ENCODE assay signal across 26 mouse cellular contexts in genomic region chr16:21252401-21252955, GRCm38 (mm10). TPM values are rescaled to one million over a fixed set of nuclear protein-coding genes. Genes with fewer than 3 reads are reported as not detected.
A peak's percentile ranks its signal among the peaks of the same experiment; 100 is the strongest.
DNase-seq lines count a peak whose midpoint lies in the region; ATAC-seq and TF ChIP-seq lines count a peak whose summit lies in the region.
"Had no signal": no experiment of that assay in that cellular context is flagged by ENCODE, and none has a peak within 500 bp of the region (broad histone marks: within the 10 kb centered on the region; RNA-seq: fewer than 3 reads in every experiment).

No protein-coding gene starts in this region.

- peaks cover 15% of the 10 kb centered on the region for H3K4me1 ChIP-seq in intestine, embryonic 14.5 days (replicated peaks; ENCODE audit: control insufficient read depth, insufficient read depth, low read length)
- 0 out of 2 replicates have a peak, but pooled peaks cover 6% of the 10 kb centered on the region for H3K4me1 ChIP-seq in intestine, postnatal 0 days (replicated peaks; ENCODE audit: control insufficient read depth, insufficient read depth, low read length)
- peaks cover 17% of the 10 kb centered on the region for H3K4me1 ChIP-seq in neural tube, embryonic 13.5 days (replicated peaks)
- H3K4me1 ChIP-seq in limb, embryonic 15.5 days: peaks cover 36% of the 10 kb centered on the region
- peaks cover 7% of the 10 kb centered on the region for H3K4me1 ChIP-seq in forebrain, embryonic 11.5 days (replicated peaks; ENCODE audit: control insufficient read depth, insufficient read depth, low read length)

- no peak for TF ChIP-seq CTCF in intestine, postnatal 0 days (IDR thresholded peaks at IDR 0.05; ENCODE audit: low read depth)

- H3K9ac ChIP-seq in intestine, embryonic 14.5 days (ENCODE audit: low read length): no peak overlapping the region
- H3K9ac ChIP-seq in intestine, postnatal 0 days (ENCODE audit: low read depth, low read length): no peak overlapping the region
- H3K9ac ChIP-seq in neural tube, embryonic 13.5 days: no peak overlapping the region
- H3K9ac ChIP-seq in limb, embryonic 15.5 days: no peak overlapping the region
- H3K9ac ChIP-seq in forebrain, embryonic 11.5 days (ENCODE audit: low read length): no peak overlapping the region
- H3K9ac ChIP-seq: embryonic facial prominence, embryonic 12.5 days; heart, embryonic 13.5 days; hindbrain, embryonic 15.5 days; midbrain, embryonic 13.5 days had no signal

- ATAC-seq in intestine, embryonic 14.5 days (replicated peaks; ENCODE audit: low FRiP score, low TSS enrichment, low read depth): 0 out of 2 replicates have a peak, but pooled peaks have one; percentile 30
- no peak for ATAC-seq in intestine, postnatal 0 days
- ATAC-seq in neural tube, embryonic 13.5 days (ENCODE audit: low read depth): 0 out of 2 replicates have a peak, but pooled peaks have one; percentile 36
- ATAC-seq in limb, embryonic 15.5 days (ENCODE audit: insufficient number of reproducible peaks, low FRiP score, low TSS enrichment, low read depth): no peak
- ATAC-seq in forebrain, embryonic 11.5 days (replicated peaks; ENCODE audit: low FRiP score): no peak
- ATAC-seq: forebrain, embryonic 14.5 days; inflammation-experienced regulatory T-cells, adult 6 months; midbrain, embryonic 13.5 days had no signal

- no peak for DNase-seq in intestine, embryonic 14.5 days (ENCODE audit: low spot score)
- DNase-seq in neural tube, embryonic 10.5 days (ENCODE audit: extremely low spot score, low spot score): no peak
- peak; percentile 69 for DNase-seq in adipocyte (ENCODE audit: low spot score)
- DNase-seq in forebrain, embryonic 11.5 days (ENCODE audit: low spot score): no peak
- DNase-seq: adrenal gland, postnatal 10 days; B cell, adult 2 months; cerebellum, adult 9-10 months; cerebellum, postnatal 36 days; gastrocnemius, postnatal 36 days; heart, postnatal 10 days; kidney, postnatal 14 days; lung, postnatal 4 days; right cerebral cortex, postnatal 25 days; thymus, adult 18-20 months; thymus, postnatal 25 days had no signal

- H3K4me3 ChIP-seq in intestine, embryonic 14.5 days (ENCODE audit: low read depth, low read length): no peak overlapping the region
- no peak overlapping the region for H3K4me3 ChIP-seq in intestine, postnatal 0 days (ENCODE audit: low read depth, low read length)
- no peak overlapping the region for H3K4me3 ChIP-seq in neural tube, embryonic 13.5 days
- H3K4me3 ChIP-seq in limb, embryonic 15.5 days: no peak overlapping the region
- H3K4me3 ChIP-seq in forebrain, embryonic 11.5 days (ENCODE audit: low read depth, low read length): no peak overlapping the region
- H3K4me3 ChIP-seq: embryonic facial prominence, embryonic 12.5 days; heart, embryonic 13.5 days; hindbrain, embryonic 15.5 days; left cerebral cortex, adult 2 months; midbrain, embryonic 13.5 days had no signal

- peak overlapping the region; percentile 43; the same call in 1 of the 2 replicates for H3K27ac ChIP-seq in intestine, embryonic 14.5 days (ENCODE audit: low read depth)
- H3K27ac ChIP-seq in intestine, postnatal 0 days (ENCODE audit: low read depth, low read length): no peak overlapping the region
- H3K27ac ChIP-seq in neural tube, embryonic 13.5 days (replicated peaks): no peak overlapping the region
- peak overlapping the region; percentile 60; the same call in 1 of the 2 replicates for H3K27ac ChIP-seq in limb, embryonic 15.5 days
- H3K27ac ChIP-seq in forebrain, embryonic 11.5 days (ENCODE audit: low read depth, low read length): no peak overlapping the region
- H3K27ac ChIP-seq: embryonic facial prominence, embryonic 12.5 days; heart, embryonic 13.5 days; hindbrain, embryonic 15.5 days; left cerebral cortex, adult 2 months; midbrain, embryonic 13.5 days had no signal

- no peaks in the 10 kb centered on the region for H3K9me3 ChIP-seq in intestine, embryonic 14.5 days (ENCODE audit: control insufficient read depth, low read length)
- H3K9me3 ChIP-seq in intestine, postnatal 0 days (ENCODE audit: control insufficient read depth): no peaks in the 10 kb centered on the region
- H3K9me3 ChIP-seq in neural tube, embryonic 13.5 days: no peaks in the 10 kb centered on the region
- H3K9me3 ChIP-seq in limb, embryonic 15.5 days: no peaks in the 10 kb centered on the region
- no peaks in the 10 kb centered on the region for H3K9me3 ChIP-seq in forebrain, embryonic 11.5 days (ENCODE audit: control insufficient read depth, low read length)
- H3K9me3 ChIP-seq: embryonic facial prominence, embryonic 12.5 days; heart, embryonic 13.5 days; hindbrain, embryonic 15.5 days; midbrain, embryonic 13.5 days had no signal

- no peak overlapping the region for H3K4me2 ChIP-seq in intestine, embryonic 14.5 days (ENCODE audit: low read length)
- H3K4me2 ChIP-seq in intestine, postnatal 0 days (replicated peaks; ENCODE audit: low read depth): no peak overlapping the region
- no peak overlapping the region for H3K4me2 ChIP-seq in neural tube, embryonic 13.5 days
- H3K4me2 ChIP-seq in limb, embryonic 15.5 days: no peak overlapping the region
- no peak overlapping the region for H3K4me2 ChIP-seq in forebrain, embryonic 11.5 days (ENCODE audit: low read depth, low read length, severe bottlenecking)
- H3K4me2 ChIP-seq: embryonic facial prominence, embryonic 12.5 days; heart, embryonic 13.5 days; hindbrain, embryonic 15.5 days; liver, embryonic 11.5 days; midbrain, embryonic 13.5 days had no signal

- 37% methylated on average over 11 of the region's 11 CpGs for WGBS in intestine, embryonic 14.5 days
- WGBS in intestine, postnatal 0 days: 51% methylated on average over 11 of the region's 11 CpGs
- 41% methylated on average over 11 of the region's 11 CpGs for WGBS in neural tube, embryonic 13.5 days
- WGBS in limb, embryonic 15.5 days: 28% methylated on average over 11 of the region's 11 CpGs
- WGBS in forebrain, embryonic 11.5 days: 56% methylated on average over 11 of the region's 11 CpGs

- H3K27me3 ChIP-seq in intestine, embryonic 14.5 days (replicated peaks; ENCODE audit: control insufficient read depth, insufficient read depth, low read length): 0 out of 2 replicates have a peak, but pooled peaks cover 4% of the 10 kb centered on the region
- H3K27me3 ChIP-seq in intestine, postnatal 0 days (replicated peaks; ENCODE audit: control insufficient read depth, insufficient read depth, low read length): no peaks in the 10 kb centered on the region
- H3K27me3 ChIP-seq in neural tube, embryonic 13.5 days: peaks cover 35% of the 10 kb centered on the region
- H3K27me3 ChIP-seq in limb, embryonic 15.5 days: no peaks in the 10 kb centered on the region
- peaks cover 25% of the 10 kb centered on the region for H3K27me3 ChIP-seq in forebrain, embryonic 11.5 days (ENCODE audit: control insufficient read depth, insufficient read depth, low read length)
- H3K27me3 ChIP-seq: embryonic facial prominence, embryonic 12.5 days had no signal

- H3K36me3 ChIP-seq in intestine, embryonic 14.5 days (ENCODE audit: control insufficient read depth, insufficient read depth, low read length): no peaks in the 10 kb centered on the region
- H3K36me3 ChIP-seq in intestine, postnatal 0 days (ENCODE audit: control insufficient read depth, insufficient read depth): no peaks in the 10 kb centered on the region
- H3K36me3 ChIP-seq in neural tube, embryonic 13.5 days: no peaks in the 10 kb centered on the region
- no peaks in the 10 kb centered on the region for H3K36me3 ChIP-seq in limb, embryonic 15.5 days
- no peaks in the 10 kb centered on the region for H3K36me3 ChIP-seq in forebrain, embryonic 11.5 days (ENCODE audit: control insufficient read depth, insufficient read depth, low read length)
- H3K36me3 ChIP-seq: embryonic facial prominence, embryonic 12.5 days; heart, embryonic 13.5 days; hindbrain, embryonic 15.5 days; midbrain, embryonic 13.5 days had no signal

RNA-seq across cellular contexts. Expression of gene Ephb3, which starts 47.9 kb away (rescaled TPM):
- 17.6 and 17.8 TPM in 2 replicates for polyA plus RNA-seq in intestine, embryonic 14.5 days (2014; fragmentation: Nextera tagmentation; extraction: Ambion mirVana)
- polyA plus RNA-seq in intestine, postnatal 0 days (2015; fragmentation: Nextera tagmentation; extraction: Ambion mirVana): 3.9 and 4.0 TPM in 2 replicates
- polyA plus RNA-seq in neural tube, embryonic 13.5 days (2015; fragmentation: Nextera tagmentation; extraction: Ambion mirVana): 13.5 and 14.5 TPM in 2 replicates
- 33.0 and 43.8 TPM in 2 replicates for polyA plus RNA-seq in limb, embryonic 15.5 days (2015; fragmentation: Nextera tagmentation; extraction: Ambion mirVana)
- polyA plus RNA-seq in forebrain, embryonic 11.5 days (2014; fragmentation: Nextera tagmentation; extraction: Ambion mirVana): 14.8 and 14.9 TPM in 2 replicates
- polyA plus RNA-seq: inflammation-experienced regulatory T-cells, adult 6 months had no signal

Comparison
In these comparisons a context has a peak if more than half of its experiments do, and no peak if none do; other contexts are left out.
1. ATAC-seq: peak in intestine, embryonic 14.5 days (single experiment) and neural tube, embryonic 13.5 days (single experiment); none in intestine, postnatal 0 days (single experiment), limb, embryonic 15.5 days (single experiment) and forebrain, embryonic 11.5 days (single experiment).
2. H3K27ac ChIP-seq: peak in intestine, embryonic 14.5 days (single experiment) and limb, embryonic 15.5 days (single experiment); none in intestine, postnatal 0 days (single experiment), neural tube, embryonic 13.5 days (single experiment) and forebrain, embryonic 11.5 days (single experiment).